18 mouse cellular contexts compared by ENCODE assay signal in the genomic region with DNA sequence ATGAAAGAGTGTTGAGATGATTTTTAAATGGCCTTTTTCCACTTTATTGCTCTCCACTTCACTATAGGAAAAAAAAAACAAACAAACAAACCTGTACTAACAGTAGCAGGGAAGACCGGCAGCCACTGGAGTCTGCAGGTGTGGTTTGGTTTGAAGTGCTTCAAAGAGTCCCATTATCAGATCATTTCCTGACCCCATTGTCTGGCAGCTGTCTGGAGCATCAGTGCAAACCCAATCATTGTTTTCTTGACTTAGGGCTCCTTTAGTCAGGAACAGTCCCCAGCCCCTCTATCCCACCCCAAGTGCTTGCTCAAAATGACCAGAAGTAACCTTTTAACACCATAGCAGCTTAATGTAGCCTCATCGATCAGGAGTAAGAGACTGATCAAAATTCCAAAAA.
"Had no signal": no experiment of that assay in that cellular context is flagged by ENCODE, and none has a peak within 500 bp of the region (broad histone marks: within the 10 kb centered on the region; RNA-seq: fewer than 3 reads in every experiment).

No protein-coding gene starts in this region.

- H3K36me3 ChIP-seq: midbrain, embryonic 13.5 days; midbrain, embryonic 15.5 days; neural tube, embryonic 13.5 days; neural tube, embryonic 15.5 days had no signal

- H3K27me3 ChIP-seq: megakaryocyte, embryonic 14.5 days; midbrain, embryonic 13.5 days; midbrain, embryonic 15.5 days; neural tube, embryonic 13.5 days; neural tube, embryonic 15.5 days had no signal

- H3K4me3 ChIP-seq: megakaryocyte, embryonic 14.5 days; midbrain, embryonic 13.5 days; midbrain, embryonic 15.5 days; neural tube, embryonic 13.5 days; neural tube, embryonic 15.5 days had no signal

- H3K9ac ChIP-seq: lung, embryonic 14.5 days; midbrain, embryonic 13.5 days; midbrain, embryonic 15.5 days; neural tube, embryonic 13.5 days; neural tube, embryonic 15.5 days had no signal

- H3K4me1 ChIP-seq: megakaryocyte, embryonic 14.5 days; midbrain, embryonic 13.5 days; midbrain, embryonic 15.5 days; neural tube, embryonic 13.5 days; neural tube, embryonic 15.5 days had no signal

- DNase-seq: lung, adult 18-20 months; lung, embryonic 14.5 days; lung, postnatal 14 days; lung, postnatal 36 days; retina, postnatal 1 day; right cerebral cortex, adult 18-20 months; right cerebral cortex, postnatal 25 days; right cerebral cortex, postnatal 4 days; spleen, adult 18-20 months; thymus, adult 18-20 months; thymus, postnatal 25 days; thymus, postnatal 4 days had no signal

- H3K9me3 ChIP-seq: megakaryocyte, embryonic 14.5 days; midbrain, embryonic 13.5 days; midbrain, embryonic 15.5 days; neural tube, embryonic 13.5 days; neural tube, embryonic 15.5 days had no signal

- H3K27ac ChIP-seq: macrophage; midbrain, embryonic 13.5 days; midbrain, embryonic 15.5 days; neural tube, embryonic 13.5 days; neural tube, embryonic 15.5 days had no signal
